Mouse (Mus musculus) myocyte (in vitro differentiated cells): ENCODE results near the gene Gm45623. TPM values are rescaled to one million over a fixed set of nuclear protein-coding genes. Genes with fewer than 3 reads are reported as not detected.

Source experiments
- H3K27me3 ChIP-seq: one replicate; pipeline ENCODE4 v1.6.1; 2011; ENCODE audit not compliant: control insufficient read depth, insufficient read depth, insufficient read length
- H3K36me3 ChIP-seq: one replicate; pipeline ENCODE4 v1.6.1; 2011; ENCODE audit not compliant: control insufficient read depth, insufficient read depth
- H3K4me2 ChIP-seq: one replicate; pipeline ENCODE4 v1.6.1; 2011; ENCODE audit warnings: low read depth, control low read depth
- H3K4me3 ChIP-seq: one replicate; pipeline ENCODE4 v1.5.1; 2011; ENCODE audit warnings: mild to moderate bottlenecking, control low read depth, moderate library complexity
- H3K79me2 ChIP-seq: one replicate; pipeline ENCODE4 v1.6.1; 2011; ENCODE audit not compliant: control insufficient read depth, insufficient read depth
- H3ac ChIP-seq: one replicate; pipeline ENCODE4 v1.6.1; 2011; ENCODE audit not compliant: control insufficient read depth, insufficient read length
- CEBPB ChIP-seq: IDR thresholded peaks from 2 replicates; pipeline ENCODE4 v1.6.1; 2011; ENCODE audit warnings: mild to moderate bottlenecking, moderate library complexity; ENCODE audit not compliant: poor library complexity, insufficient read depth, severe bottlenecking
- MAX ChIP-seq: IDR thresholded peaks from one replicate; pipeline ENCODE4 v1.6.1; 2011; ENCODE audit warnings: low read depth, mild to moderate bottlenecking, control low read depth
- MYOD1 ChIP-seq, 3 experiments: IDR thresholded peaks; one replicate each; pipeline ENCODE4 v1.6.1; 2011; ENCODE audit warnings: control low read depth in 2 of 3, low read depth in 2 of 3, mild to moderate bottlenecking in 2 of 3, moderate library complexity in 1 of 3; ENCODE audit not compliant: insufficient read length in 2 of 3, control insufficient read depth in 1 of 3
- MYOG ChIP-seq, 3 experiments: IDR thresholded peaks; one replicate each; pipeline ENCODE4 v1.6.1; 2011; ENCODE audit warnings: control low read depth in 2 of 3, low read depth in 2 of 3, mild to moderate bottlenecking in 2 of 3; ENCODE audit not compliant: insufficient read length in 2 of 3, control insufficient read depth in 1 of 3, insufficient read depth in 1 of 3
- POLR2A ChIP-seq: IDR thresholded peaks from one replicate; pipeline ENCODE4 v1.6.1; 2011; ENCODE audit warnings: low read depth, mild to moderate bottlenecking, control low read depth, moderate library complexity; ENCODE audit not compliant: insufficient read length
- POLR2AphosphoS2 ChIP-seq: IDR thresholded peaks from one replicate; pipeline ENCODE4 v1.6.1; 2011; ENCODE audit warnings: low read depth, control low read depth; ENCODE audit not compliant: insufficient read length
- TCF12 ChIP-seq: IDR thresholded peaks from one replicate; pipeline ENCODE4 v1.6.1; 2011; ENCODE audit warnings: mild to moderate bottlenecking, control low read depth; ENCODE audit not compliant: poor library complexity, insufficient read depth, severe bottlenecking
- USF1 ChIP-seq: IDR thresholded peaks from one replicate; pipeline ENCODE4 v1.6.1; 2011; ENCODE audit warnings: low read depth, mild to moderate bottlenecking, control low read depth, moderate library complexity
- polyA plus RNA-seq: library from polyadenylated mRNA; unstranded; fragments of >200 nt; fragmentation: generic; extraction: Trizol; gene quantifications from one replicate; pipeline ENCODE4 v1.2.1, GENCODE M21; 2012; ENCODE audit warnings: missing spikeins

Gene Gm45623
- polyA plus RNA-seq, 1 experiment = not detected

GRCm38 (mm10) chr13:56702469-56703221 is 51.0 kb downstream of the Gm45623 start, which contains the start of gene Smad5:
Gene Smad5 (plus strand): TSS chr13:56703010.
- peak within 1 kb of the TSS; percentile 79 for H3K4me3 ChIP-seq
- H3K4me2 ChIP-seq = peak within 1 kb of the TSS; percentile 99
- H3K36me3 ChIP-seq = peaks cover 4% of the 10 kb centered on the region
- no peaks in the 10 kb centered on the region for H3K27me3 ChIP-seq
- peaks cover 39% of the 10 kb centered on the region for H3K79me2 ChIP-seq
- peak within 1 kb of the TSS; percentile 84 for H3ac ChIP-seq
- TF ChIP-seq MAX (no peak), CEBPB (no peak), TCF12 (no peak), MYOD1 (IDR thresholded peaks at IDR 0.05; ENCODE audit: control insufficient read depth in 1 of 3, insufficient read length in 2 of 3, low read depth in 2 of 3) (no peak), POLR2AphosphoS2 (peak; percentile 60), POLR2A (peak; percentile 81), MYOG (IDR thresholded peaks at IDR 0.05; ENCODE audit: control insufficient read depth in 1 of 3, insufficient read depth in 1 of 3, insufficient read length in 2 of 3, low read depth in 2 of 3) (peak in 1 of 3 experiments; percentile 31), USF1 (no peak)

Other genes with a start within 250 kb of the Gm45623 start
- 0.20 TPM for gene Fbxl21, start 231.4 kb downstream of the Gm45623 start, polyA plus RNA-seq
- gene Lect2, start 205.3 kb downstream of the Gm45623 start, polyA plus RNA-seq = not detected
- gene Tgfbi, start 144.3 kb downstream of the Gm45623 start, polyA plus RNA-seq = 1.8 TPM
- gene Smad5, start 50.8 kb downstream of the Gm45623 start, polyA plus RNA-seq = 12.7 TPM
- gene Trpc7, start 142.2 kb upstream of the Gm45623 start, polyA plus RNA-seq = 0.01 TPM